Mouse (Mus musculus): ENCODE results near the gene Abcc3. TPM values are rescaled to one million over a fixed set of nuclear protein-coding genes. Genes with fewer than 3 reads are reported as not detected.
A peak's percentile ranks its signal among the peaks of the same experiment; 100 is the strongest.

Abcc3 gene
- total RNA-seq, 2 experiments from 2014 or later: 0.05 to 2.0 TPM

DNA sequence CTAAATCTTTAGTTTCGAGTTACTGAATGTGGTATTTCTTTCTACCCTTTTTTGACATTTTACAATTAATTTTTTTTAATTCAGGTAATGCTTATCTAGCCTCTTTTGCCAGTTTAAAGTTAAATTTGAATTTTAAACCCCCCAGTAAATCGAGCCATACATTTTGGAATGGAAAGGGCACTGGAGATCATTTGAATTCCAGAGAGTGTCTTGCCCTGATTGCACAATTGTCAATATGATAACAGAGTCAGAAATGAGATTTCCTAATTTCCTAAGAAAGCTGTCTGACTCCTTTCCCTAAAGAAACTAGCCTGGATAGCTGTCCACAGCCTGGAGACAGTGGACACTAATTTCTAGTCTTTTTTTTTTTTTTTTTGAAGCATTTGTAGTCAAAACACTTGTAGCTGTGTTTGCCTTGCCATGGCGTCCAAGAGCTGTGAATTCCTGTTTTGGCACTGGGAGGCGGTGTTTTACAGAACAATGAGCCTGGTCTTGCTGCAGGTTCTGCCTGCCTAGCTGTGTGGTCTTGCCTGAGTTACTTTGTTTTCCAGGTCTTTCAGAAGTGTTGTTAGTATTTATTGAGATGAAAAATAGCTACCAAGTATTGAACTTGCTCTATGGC is 63.4 kb downstream of the Abcc3 start:
- ATAC-seq (replicated peaks; ENCODE audit: poor library complexity, severe bottlenecking): peak; percentile 36; the same call in 1 of the 2 replicates

DNA sequence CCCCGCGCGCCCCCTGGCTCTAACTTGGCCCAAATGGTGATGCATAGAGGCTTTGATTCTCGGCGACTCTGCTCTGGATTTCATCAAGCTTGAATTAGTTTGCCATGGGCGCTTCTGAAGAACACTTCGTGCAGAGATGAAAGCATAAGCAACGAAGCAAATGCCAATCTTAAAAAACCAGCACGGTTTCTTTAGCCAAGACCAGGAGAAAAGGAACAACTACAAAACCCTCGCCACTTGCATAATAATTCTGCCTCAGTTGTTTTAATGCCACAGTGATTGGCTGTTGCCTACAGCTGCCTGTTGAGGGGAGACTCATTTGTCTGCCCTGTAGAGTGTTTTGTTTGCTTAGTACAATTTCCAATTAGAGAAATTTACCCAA is 64.2 kb downstream of the Abcc3 start:
- ATAC-seq (replicated peaks; ENCODE audit: poor library complexity, severe bottlenecking): no peak

- peak; percentile 91 for ATAC-seq (replicated peaks; ENCODE audit: poor library complexity, severe bottlenecking)
These were observed 64.8 kb downstream of the Abcc3 start, which contains the start of gene Ankrd40 for GRCm38 (mm10) chr11:94327693-94328643. Gene Ankrd40 (plus strand): TSS chr11:94328001.

DNA sequence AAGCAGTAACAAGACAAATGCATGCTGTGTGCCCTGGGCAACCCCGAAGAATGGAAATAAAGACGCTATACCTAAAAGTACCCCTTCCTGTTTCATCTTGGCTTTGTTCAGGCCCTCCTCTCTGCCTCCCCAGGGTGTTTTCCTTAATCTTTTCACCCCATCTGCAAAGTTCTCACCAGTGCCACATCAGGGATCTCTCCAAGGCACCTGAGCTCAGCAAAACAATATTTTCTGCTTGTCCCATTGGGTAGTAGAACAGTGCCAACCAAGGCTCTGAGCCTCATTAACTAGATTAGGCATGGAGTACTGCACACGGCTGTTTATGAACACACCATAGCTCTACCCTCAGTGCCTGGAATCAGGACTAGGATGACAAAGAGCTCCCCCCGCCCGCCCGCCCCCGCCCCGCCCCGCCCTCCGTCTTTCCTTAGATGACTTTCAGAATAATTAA is 65.8 kb downstream of the Abcc3 start:
- ATAC-seq (replicated peaks; ENCODE audit: poor library complexity, severe bottlenecking): no peak

- ATAC-seq (replicated peaks; ENCODE audit: poor library complexity, severe bottlenecking): no peak
These were observed 68.2 kb downstream of the Abcc3 start for GRCm38 (mm10) chr11:94324618-94325017.

- ATAC-seq (replicated peaks; ENCODE audit: poor library complexity, severe bottlenecking): no peak
These were observed 69.4 kb downstream of the Abcc3 start for GRCm38 (mm10) chr11:94323271-94323925.

DNA sequence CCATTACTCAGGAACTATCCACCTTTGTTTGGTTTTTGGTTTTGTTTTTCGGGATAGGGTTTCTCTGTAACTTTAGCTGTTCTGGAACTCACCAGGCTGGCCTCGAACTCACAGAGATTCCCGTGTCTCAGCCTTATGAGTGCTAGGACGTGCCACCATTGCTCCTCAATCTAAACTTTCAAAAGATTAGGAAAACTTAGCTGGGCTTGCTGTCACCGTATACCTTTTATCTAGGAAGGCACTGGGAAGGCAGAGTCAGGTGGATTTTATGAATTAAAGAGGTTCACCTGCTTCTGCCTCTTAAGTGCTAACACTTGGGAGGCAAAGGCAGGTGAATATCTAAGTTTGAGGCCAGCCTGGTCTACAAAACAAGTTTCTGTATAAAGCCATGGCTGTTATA is 70.2 kb downstream of the Abcc3 start:
- no peak for ATAC-seq (replicated peaks; ENCODE audit: poor library complexity, severe bottlenecking)

GRCm38 (mm10) chr11:94321931-94322400 is 70.8 kb downstream of the Abcc3 start, which contains the start of gene Luc7l3:
Gene Luc7l3 (minus strand): TSS chr11:94321988.
- ATAC-seq (replicated peaks; ENCODE audit: poor library complexity, severe bottlenecking): peak; percentile 89

DNA sequence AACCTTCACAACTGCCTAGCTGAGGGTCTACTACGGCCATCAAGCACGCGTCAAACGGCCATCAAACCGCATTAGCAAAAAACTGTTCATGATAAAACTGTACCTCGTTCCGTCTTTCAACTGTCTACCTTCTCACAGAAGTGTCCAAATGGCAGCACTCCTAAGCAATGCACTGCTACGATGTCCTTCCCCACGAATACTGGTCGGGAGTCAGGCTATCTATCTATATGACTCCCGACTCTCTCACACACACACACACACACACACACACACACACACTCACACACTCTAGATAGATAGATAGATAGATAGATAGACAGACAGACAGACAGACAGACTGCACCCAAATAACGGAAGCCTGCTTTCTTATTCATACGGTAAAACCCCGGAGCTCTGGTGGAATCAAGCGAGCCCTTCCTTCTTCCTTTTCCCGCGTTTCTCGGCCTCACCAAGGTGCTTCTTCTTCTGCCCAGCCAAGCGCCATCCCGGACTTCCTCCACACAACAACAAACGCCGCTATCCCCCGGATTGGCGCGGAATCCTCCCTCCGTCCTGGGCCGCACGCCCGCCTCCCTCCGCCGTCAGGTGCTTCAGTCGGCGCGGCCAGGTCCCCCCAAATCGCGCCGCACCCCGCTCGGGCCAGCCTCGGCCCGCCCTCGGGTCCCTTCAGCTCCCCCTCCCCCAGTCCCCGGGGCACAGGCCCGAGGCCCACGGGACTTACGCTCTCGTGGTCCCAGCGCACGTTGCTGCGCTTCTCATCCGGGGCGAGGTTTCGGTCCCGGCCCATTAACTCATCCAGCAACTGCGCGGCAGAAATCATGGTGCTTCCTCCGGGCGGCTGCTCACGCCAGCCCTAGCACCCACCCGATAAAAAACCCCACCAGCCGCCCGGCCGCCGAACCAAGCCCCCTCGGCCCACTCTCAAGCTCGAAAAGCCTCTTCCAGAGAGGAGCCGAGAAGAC is 71.5 kb downstream of the Abcc3 start:
- peak; percentile 55 for ATAC-seq (replicated peaks; ENCODE audit: poor library complexity, severe bottlenecking)

DNA sequence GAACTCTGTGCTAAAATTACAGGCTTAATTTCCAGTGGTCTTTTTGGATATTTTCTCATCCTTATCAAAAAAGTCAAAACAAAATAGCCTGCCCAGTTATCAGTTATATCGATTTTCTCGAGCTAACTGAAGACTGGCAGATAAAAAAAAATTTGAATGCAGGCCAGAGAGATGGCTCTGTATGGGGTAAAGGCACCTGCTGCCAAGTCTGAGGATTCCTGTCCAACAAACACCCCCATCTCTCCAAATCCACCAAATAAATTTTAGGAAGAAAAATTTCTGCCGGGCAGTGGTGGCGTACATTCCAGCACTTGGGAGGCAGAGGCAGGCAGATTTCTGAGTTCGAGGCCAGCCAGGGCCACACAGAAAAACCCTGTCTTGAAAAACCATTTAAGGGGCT is 74.7 kb downstream of the Abcc3 start:
- ATAC-seq (replicated peaks; ENCODE audit: poor library complexity, severe bottlenecking): no peak

DNA sequence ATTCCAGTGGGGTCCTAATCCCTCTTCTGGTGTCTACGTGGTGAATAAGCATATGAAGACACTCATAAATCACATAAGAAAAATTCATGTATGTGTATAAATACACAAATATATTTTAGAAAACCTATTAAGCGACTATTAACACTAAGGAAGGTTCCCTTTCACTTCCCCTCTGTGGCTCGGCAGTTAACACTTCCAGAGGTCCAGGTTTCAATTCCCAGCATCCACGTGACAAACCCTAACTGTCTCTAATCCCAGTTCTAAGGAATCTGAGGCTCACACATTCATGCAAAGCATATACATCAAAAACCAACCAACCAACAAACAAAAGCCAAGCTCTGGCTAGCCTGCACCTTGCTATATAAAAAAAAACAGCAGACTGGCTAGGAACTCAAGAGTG is 75.3 kb downstream of the Abcc3 start:
- peak; percentile 18; the same call in 1 of the 2 replicates for ATAC-seq (replicated peaks; ENCODE audit: poor library complexity, severe bottlenecking)

DNA sequence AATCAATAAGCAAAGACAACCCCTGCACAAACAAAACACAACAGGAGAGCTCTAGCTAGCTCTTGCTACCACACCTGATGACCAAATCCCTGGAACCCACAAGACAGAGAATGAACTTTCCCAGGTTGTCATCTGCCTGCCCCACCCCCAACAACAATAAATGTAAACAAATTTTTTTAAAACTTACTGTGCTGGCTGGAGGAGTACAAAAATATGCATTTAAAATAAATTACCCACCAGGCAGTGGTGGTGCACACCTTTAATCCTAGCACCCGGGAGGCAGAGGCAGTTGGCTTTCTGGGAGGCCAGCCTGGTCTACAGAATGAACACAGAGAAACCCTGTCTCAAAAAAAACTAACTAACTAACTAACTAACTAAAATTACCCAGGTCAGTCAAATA is 75.8 kb downstream of the Abcc3 start:
- ATAC-seq (replicated peaks; ENCODE audit: poor library complexity, severe bottlenecking): no peak

GRCm38 (mm10) chr11:94316528-94316927 is 76.3 kb downstream of the Abcc3 start:
- ATAC-seq (replicated peaks; ENCODE audit: poor library complexity, severe bottlenecking): no peak

DNA sequence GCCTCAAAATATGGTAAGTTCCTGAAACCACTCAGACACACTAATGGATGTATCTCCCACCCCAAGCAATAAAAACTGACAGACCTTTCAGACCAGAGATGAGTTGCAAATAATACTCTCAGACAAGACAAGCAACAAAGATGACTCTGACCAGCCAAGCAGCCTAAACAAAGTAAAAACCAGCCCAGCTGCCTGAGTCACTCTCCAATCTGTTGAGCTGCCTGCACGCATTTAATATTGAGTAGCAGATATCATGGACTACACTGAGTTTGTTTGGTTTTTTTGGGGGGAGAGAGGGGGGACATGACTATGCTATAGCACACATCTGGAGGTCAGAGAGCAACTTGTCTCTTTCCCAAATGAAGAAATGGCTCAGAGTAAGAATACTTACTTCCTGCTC is 77.5 kb downstream of the Abcc3 start:
- ATAC-seq (replicated peaks; ENCODE audit: poor library complexity, severe bottlenecking): no peak

DNA sequence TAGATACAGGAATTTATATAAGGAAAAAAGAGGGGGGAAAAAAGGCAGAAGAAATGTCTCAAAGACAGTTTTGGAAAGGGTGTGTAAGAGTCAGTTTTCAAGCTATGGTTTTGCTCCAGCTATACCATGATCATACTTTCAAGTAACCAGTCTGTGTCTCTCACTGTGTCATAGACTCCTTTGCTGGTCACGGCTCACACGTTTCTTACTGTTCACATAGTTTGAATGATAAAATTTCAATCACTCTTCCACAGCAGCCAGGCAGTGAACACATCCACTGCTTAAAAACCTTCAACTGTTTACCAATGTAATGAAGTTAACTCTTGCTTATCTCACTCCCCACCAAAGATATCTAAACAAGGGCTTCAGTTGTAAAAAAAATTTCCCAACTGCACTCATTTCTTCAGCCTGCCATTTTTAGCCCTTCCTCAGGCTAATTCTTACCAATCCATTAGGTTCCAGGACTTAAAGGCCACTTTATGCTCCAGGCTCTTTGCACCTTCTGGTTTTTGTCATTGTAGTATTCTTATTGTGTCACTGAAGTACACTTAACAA is 78.6 kb downstream of the Abcc3 start:
- ATAC-seq (replicated peaks; ENCODE audit: poor library complexity, severe bottlenecking): no peak

GRCm38 (mm10) chr11:94312733-94313132 is 80.1 kb downstream of the Abcc3 start:
- ATAC-seq (replicated peaks; ENCODE audit: poor library complexity, severe bottlenecking): no peak

GRCm38 (mm10) chr11:94294996-94295845 is 97.6 kb downstream of the Abcc3 start:
- no peak for ATAC-seq (replicated peaks; ENCODE audit: poor library complexity, severe bottlenecking)
